Mouse (Mus musculus) olfactory bulb, adult 2 months (tissue): ENCODE data around the gene Fkbp4.

ENCODE experiments used
- CTCF ChIP-seq: fragments of 200-500 bp; IDR thresholded peaks from 2 replicates; pipeline ENCODE4 v1.5.1; 2012; ENCODE audit warnings: low read depth, mild to moderate bottlenecking, low read length, moderate library complexity; ENCODE audit not compliant: insufficient read depth
- POLR2A ChIP-seq: fragments of 200-500 bp; IDR thresholded peaks from 2 replicates; pipeline ENCODE4 v1.6.1; 2012; ENCODE audit warnings: mild to moderate bottlenecking, low read depth, low read length, moderate library complexity; ENCODE audit not compliant: insufficient read depth

- TF ChIP-seq CTCF (no peak), POLR2A (no peak)
Measured at GRCm38 (mm10) chr6:128466043-128466442, 27.6 kb upstream of the Fkbp4 start.
